Mouse (Mus musculus) spleen, adult 2 months (tissue): ENCODE results near the gene Slc1a5.

Source experiments
- CTCF ChIP-seq: fragments of 200-500 bp; IDR thresholded peaks from 2 replicates; pipeline ENCODE4 v1.5.1; 2011; ENCODE audit warnings: mild to moderate bottlenecking, inconsistent platforms; ENCODE audit not compliant: insufficient read depth, insufficient read length, insufficient replicate concordance; ENCODE audit errors: extremely low read depth
- POLR2A ChIP-seq: fragments of 200-500 bp; IDR thresholded peaks from 2 replicates; pipeline ENCODE4 v1.6.1; 2011; ENCODE audit warnings: low read depth, low read length, inconsistent platforms

- TF ChIP-seq CTCF = no peak
- TF ChIP-seq POLR2A = no peak
Observed at GRCm38 (mm10) chr7:16830449-16830848, 49.3 kb downstream of the Slc1a5 start.
